Mouse (Mus musculus) neural tube, embryonic 14.5 days (tissue): ENCODE measurements around the gene Sntb2. TPM values are rescaled to one million over a fixed set of nuclear protein-coding genes. Genes with fewer than 3 reads are reported as not detected.
A peak's percentile ranks its signal among the peaks of the same experiment; 100 is the strongest.
"Not testable (repeated sequence)": the region's sequence is repeated elsewhere in the genome, so short reads cannot be mapped to it uniquely, and the experiment has no call there.

Experiments used
- ATAC-seq: fragments of 200-750 bp; cut with Nextera tagmentation; 2 replicates; pipeline ENCODE4 v1.8.0; 2017; ENCODE audit warnings: low read depth, mild to moderate bottlenecking, moderate TSS enrichment, moderate library complexity
- H3K27ac ChIP-seq: fragments of 300-500 bp; sonication (generic); 2 replicates; pipeline ENCODE4 v1.5.1; 2014; ENCODE audit warnings: low read depth, mild to moderate bottlenecking, control low read depth, low read length, moderate library complexity, mixed read lengths
- H3K27me3 ChIP-seq: fragments of 300-500 bp; sonication (generic); 2 replicates; pipeline ENCODE4 v1.6.1; 2014; ENCODE audit warnings: low read length; ENCODE audit not compliant: control insufficient read depth, insufficient read depth
- H3K36me3 ChIP-seq: fragments of 300-500 bp; sonication (generic); 2 replicates; pipeline ENCODE4 v1.6.1; 2014; ENCODE audit warnings: low read length, mixed read lengths; ENCODE audit not compliant: control insufficient read depth, insufficient read depth
- H3K4me1 ChIP-seq: fragments of 300-500 bp; sonication (generic); 2 replicates; pipeline ENCODE4 v1.6.1; 2014; ENCODE audit warnings: low read length; ENCODE audit not compliant: control insufficient read depth, insufficient read depth
- H3K4me2 ChIP-seq: fragments of 300-500 bp; sonication (generic); 2 replicates; pipeline ENCODE4 v1.6.1; 2014; ENCODE audit warnings: mild to moderate bottlenecking, low read depth, low read length, control low read depth
- H3K4me3 ChIP-seq: fragments of 300-500 bp; sonication (generic); 2 replicates; pipeline ENCODE4 v1.5.1; 2014; ENCODE audit warnings: low read depth, low read length, control low read depth, mixed read lengths
- H3K9ac ChIP-seq: fragments of 300-500 bp; sonication (generic); replicated peaks from 2 replicates; pipeline ENCODE4 v1.6.1; 2014; ENCODE audit warnings: low read depth, mild to moderate bottlenecking, control low read depth, low read length, mixed read lengths
- H3K9me3 ChIP-seq: fragments of 300-500 bp; sonication (generic); 2 replicates; pipeline ENCODE4 v1.6.1; 2016; ENCODE audit warnings: low read length; ENCODE audit not compliant: control insufficient read depth
- WGBS: fragments of 180-500 bp; shearing (Covaris S2); extraction: QIAGEN DNeasy Blood & Tissue Kit; methylation state at CpG from one replicate; pipeline ENCODE4 v1.1.7; 2014; 5-methylcytosine and 5-hydroxymethylcytosine counted together
- polyA plus RNA-seq: library from polyadenylated mRNA; unstranded; fragments of >200 nt; fragmentation: Nextera tagmentation; extraction: Ambion mirVana; gene quantifications from 2 replicates; pipeline ENCODE4 v1.2.1, GENCODE M21; 2014

Gene Sntb2
- polyA plus RNA-seq, 1 experiment from 2014 or later = 5.3 TPM

DNA sequence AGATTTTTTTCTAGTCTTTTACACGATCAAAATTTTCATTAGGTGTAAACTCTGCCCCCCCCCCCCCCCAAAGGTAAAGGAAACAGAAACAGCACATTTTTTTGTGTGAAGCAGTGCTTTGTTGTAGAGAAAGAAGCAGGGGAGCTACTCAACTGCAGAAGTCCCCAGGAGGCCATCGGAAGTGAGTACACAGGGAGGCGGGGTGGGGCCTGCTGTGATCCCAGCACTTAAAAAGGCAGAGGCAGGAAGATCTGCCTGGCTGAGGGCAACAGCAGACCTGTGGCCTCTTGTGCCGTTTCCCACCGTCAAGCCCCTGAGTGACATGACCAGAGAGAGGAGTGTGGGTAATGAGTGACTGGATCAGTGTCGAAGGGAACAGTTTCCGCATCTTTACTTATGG is 39.2 kb downstream of the Sntb2 start:
- WGBS = 78% methylated on average over 7 of the region's 7 CpGs
- no peak for ATAC-seq
- Histone ChIP-seq H3K36me3 (no peaks in the 10 kb centered on the region), H3K4me2 (no peak overlapping the region), H3K9ac (no peak overlapping the region), H3K4me1 (no peaks in the 10 kb centered on the region), H3K27ac (no peak overlapping the region), H3K9me3 (no peaks in the 10 kb centered on the region), H3K27me3 (no peaks in the 10 kb centered on the region), H3K4me3 (no peak overlapping the region)

DNA sequence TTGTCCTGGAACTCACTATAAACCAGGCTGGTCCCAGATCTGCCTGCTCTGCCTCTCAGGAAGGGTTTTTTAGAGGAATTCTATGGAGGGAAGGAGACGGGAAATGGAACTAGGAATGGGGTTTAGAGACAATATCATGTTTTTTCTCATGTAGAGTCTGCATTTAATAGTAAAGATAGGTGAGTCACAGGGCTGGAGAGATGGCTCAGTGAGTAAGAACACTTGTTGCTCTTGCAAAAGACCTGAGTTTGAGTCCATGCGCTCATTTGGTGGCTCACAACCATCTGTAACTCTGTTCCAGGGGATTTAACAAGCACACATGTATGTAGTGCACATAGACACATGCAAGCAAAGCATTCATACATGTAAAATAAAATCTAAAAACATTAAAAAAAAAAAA is 40.2 kb downstream of the Sntb2 start:
- no peak overlapping the region for H3K9ac ChIP-seq
- H3K27ac ChIP-seq = no peak overlapping the region
- no peaks in the 10 kb centered on the region for H3K4me1 ChIP-seq
- no peak for ATAC-seq
- H3K4me3 ChIP-seq = no peak overlapping the region
- no peaks in the 10 kb centered on the region for H3K36me3 ChIP-seq
- no peak overlapping the region for H3K4me2 ChIP-seq
- H3K9me3 ChIP-seq = no peaks in the 10 kb centered on the region
- no peaks in the 10 kb centered on the region for H3K27me3 ChIP-seq
- 87% methylated on average over 2 of the region's 2 CpGs for WGBS

- Histone ChIP-seq H3K9me3 (no peaks in the 10 kb centered on the region), H3K4me1 (no peaks in the 10 kb centered on the region), H3K36me3 (no peaks in the 10 kb centered on the region), H3K4me2 (no peak overlapping the region), H3K27me3 (no peaks in the 10 kb centered on the region), H3K9ac (no peak overlapping the region), H3K27ac (no peak overlapping the region), H3K4me3 (no peak overlapping the region)
- 89% methylated on average over 4 of the region's 4 CpGs for WGBS
- no peak for ATAC-seq
Observed at GRCm38 (mm10) chr8:106976436-106976835, 40.9 kb downstream of the Sntb2 start.

GRCm38 (mm10) chr8:106978755-106979251 is 43.3 kb downstream of the Sntb2 start:
- no peak overlapping the region for H3K4me3 ChIP-seq
- H3K4me2 ChIP-seq = no peak overlapping the region
- peak; percentile 70 for ATAC-seq
- H3K9me3 ChIP-seq = no peaks in the 10 kb centered on the region
- H3K4me1 ChIP-seq = no peaks in the 10 kb centered on the region
- no peak overlapping the region for H3K27ac ChIP-seq
- no peak overlapping the region for H3K9ac ChIP-seq
- WGBS = 38% methylated on average over 2 of the region's 2 CpGs
- H3K36me3 ChIP-seq = no peaks in the 10 kb centered on the region
- no peaks in the 10 kb centered on the region for H3K27me3 ChIP-seq

GRCm38 (mm10) chr8:106985404-106985821 is 49.9 kb downstream of the Sntb2 start:
- Histone ChIP-seq H3K36me3 (no peaks in the 10 kb centered on the region), H3K4me1 (peaks cover 9% of the 10 kb centered on the region; the same call in 1 of the 2 replicates), H3K4me3 (no peak overlapping the region), H3K27ac (no peak overlapping the region; the same call in 1 of the 2 replicates), H3K9ac (no peak overlapping the region), H3K4me2 (peak overlapping the region; percentile 9; the same call in 1 of the 2 replicates), H3K9me3 (no peaks in the 10 kb centered on the region), H3K27me3 (no peaks in the 10 kb centered on the region)
- peak; percentile 77 for ATAC-seq
- 35% methylated on average over 9 of the region's 9 CpGs for whole genome bisulfite sequencing

GRCm38 (mm10) chr8:106985951-106986350 is 50.4 kb downstream of the Sntb2 start:
- Histone ChIP-seq H3K36me3 (no peaks in the 10 kb centered on the region), H3K4me3 (no peak overlapping the region), H3K9ac (no peak overlapping the region), H3K9me3 (no peaks in the 10 kb centered on the region), H3K27me3 (no peaks in the 10 kb centered on the region), H3K27ac (peak overlapping the region; percentile 55), H3K4me1 (peaks cover 9% of the 10 kb centered on the region; the same call in 1 of the 2 replicates), H3K4me2 (no peak overlapping the region)
- ATAC-seq = 0 out of 2 replicates have a peak, but pooled peaks have one; percentile 11

- H3K36me3 ChIP-seq = no peaks in the 10 kb centered on the region
- H3K9ac ChIP-seq = no peak overlapping the region
- H3K9me3 ChIP-seq = no peaks in the 10 kb centered on the region
- peaks cover 9% of the 10 kb centered on the region; the same call in 1 of the 2 replicates for H3K4me1 ChIP-seq
- no peak overlapping the region for H3K4me3 ChIP-seq
- no peak overlapping the region for H3K4me2 ChIP-seq
- no peak for ATAC-seq
- H3K27me3 ChIP-seq = no peaks in the 10 kb centered on the region
- H3K27ac ChIP-seq = no peak overlapping the region
Observed at GRCm38 (mm10) chr8:106987557-106987956, 52.0 kb downstream of the Sntb2 start.

DNA sequence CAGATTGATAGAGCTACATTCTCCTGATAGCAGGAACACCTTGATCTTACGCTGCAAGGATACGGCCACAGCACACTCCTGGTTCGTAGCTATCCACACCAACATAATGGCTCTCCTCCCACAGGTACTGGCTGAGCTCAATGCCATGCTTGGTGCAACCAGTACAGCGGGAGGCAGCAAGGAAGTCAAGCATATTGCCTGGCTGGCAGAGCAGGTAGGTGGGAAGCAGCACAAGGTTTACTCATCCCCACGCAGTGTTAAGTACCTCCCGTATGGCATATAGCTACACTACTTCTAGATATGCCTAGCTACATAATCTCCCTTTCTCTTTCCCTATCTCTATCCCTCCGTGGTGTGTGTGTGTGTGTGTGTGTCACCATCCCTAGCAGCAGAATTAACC is 55.8 kb downstream of the Sntb2 start:
- H3K4me3 ChIP-seq = no peak overlapping the region
- H3K27me3 ChIP-seq = no peaks in the 10 kb centered on the region
- H3K4me2 ChIP-seq = no peak overlapping the region
- no peak overlapping the region for H3K27ac ChIP-seq
- 95% methylated on average over 7 of the region's 7 CpGs for WGBS
- no peaks in the 10 kb centered on the region for H3K36me3 ChIP-seq
- no peaks in the 10 kb centered on the region for H3K4me1 ChIP-seq
- H3K9me3 ChIP-seq = no peaks in the 10 kb centered on the region
- H3K9ac ChIP-seq = no peak overlapping the region
- ATAC-seq = no peak

DNA sequence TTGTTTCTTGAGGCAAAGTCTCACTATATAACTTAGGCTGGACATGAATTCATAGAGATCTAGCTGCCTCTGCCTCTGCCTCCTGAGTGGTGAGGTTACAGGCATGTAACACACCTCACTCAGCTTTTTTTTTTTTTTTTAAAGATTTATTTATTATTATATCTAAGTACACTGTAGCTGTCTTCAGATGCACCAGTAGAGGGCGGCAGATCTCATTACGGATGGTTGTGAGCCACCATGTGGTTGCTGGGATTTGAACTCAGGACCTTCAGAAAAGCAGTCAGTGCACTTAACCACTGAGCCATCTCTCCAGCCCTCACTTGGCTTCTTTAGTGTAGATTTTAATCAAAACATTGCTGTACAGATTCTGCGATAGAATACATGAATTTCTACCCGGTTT is 60.8 kb downstream of the Sntb2 start:
- H3K4me1 ChIP-seq, H3K36me3 ChIP-seq, H3K9ac ChIP-seq, H3K9me3 ChIP-seq, H3K4me2 ChIP-seq, H3K27me3 ChIP-seq, H3K4me3 ChIP-seq, ATAC-seq, H3K27ac ChIP-seq: not testable (repeated sequence)
- WGBS = 87% methylated on average over 4 of the region's 4 CpGs
